Mouse (Mus musculus): ENCODE measurements at regions not wholly inside any gene's neighbourhood (a gene's known extent, or its start where the extent isn't known, plus 50 kb on each side); places are given as distances from the start of the nearest gene placed in this dataset.
A peak's percentile ranks its signal among the peaks of the same experiment; 100 is the strongest.

GRCm38 (mm10) chr15:56979353-56979752, 498.1 kb downstream of the Slc22a22 start:
- DNase-seq (ENCODE audit: low spot score) = no peak

DNA sequence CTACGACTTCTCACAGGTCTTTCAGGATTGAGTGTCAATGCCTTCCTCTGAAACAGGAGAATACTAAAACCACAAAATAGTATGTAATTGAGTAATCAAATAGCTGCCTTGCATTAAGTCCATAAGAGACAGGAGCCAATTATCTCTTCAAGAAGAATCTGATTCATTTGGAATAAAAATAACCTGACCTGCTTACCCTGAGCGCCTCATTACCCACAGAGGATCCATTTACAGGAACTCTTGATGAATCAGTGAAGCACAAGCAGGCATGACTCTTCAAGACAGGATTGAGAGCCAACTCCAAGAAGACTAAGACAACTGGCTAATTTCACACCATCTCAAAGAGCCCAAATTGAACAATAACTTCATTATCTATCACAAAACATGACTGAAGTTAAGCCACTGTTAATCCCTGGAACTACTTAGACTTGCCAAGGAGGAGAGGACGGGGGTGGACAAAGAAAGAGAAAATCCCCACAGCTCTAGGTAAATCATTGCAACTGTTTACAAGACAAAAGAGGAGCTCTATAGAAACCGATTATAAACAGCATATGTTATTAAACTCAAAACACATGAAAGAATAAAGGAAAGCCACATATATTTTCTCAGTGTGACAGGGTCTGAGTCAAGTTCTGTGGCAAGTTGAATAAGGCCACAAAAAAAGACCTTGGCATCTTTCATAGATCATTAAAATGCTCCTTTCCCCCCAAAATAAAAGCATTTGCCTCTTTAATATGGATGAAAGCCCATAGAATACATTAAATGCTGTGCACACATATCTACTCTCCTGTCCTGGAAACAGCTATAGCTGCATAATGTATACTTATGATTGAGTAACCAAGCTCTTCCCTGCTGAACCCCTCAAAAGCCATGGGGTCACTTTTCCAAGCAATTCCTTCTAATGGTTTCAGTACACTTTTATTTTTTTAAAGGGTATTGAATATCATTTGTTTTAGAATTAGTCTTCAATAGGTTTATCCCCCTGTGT, 501.7 kb downstream of the Slc22a22 start:
- no peak for DNase-seq (ENCODE audit: low spot score)

- DNase-seq (ENCODE audit: low spot score) = no peak
Observed at GRCm38 (mm10) chr15:56970140-56970539, 507.3 kb downstream of the Slc22a22 start.

DNA sequence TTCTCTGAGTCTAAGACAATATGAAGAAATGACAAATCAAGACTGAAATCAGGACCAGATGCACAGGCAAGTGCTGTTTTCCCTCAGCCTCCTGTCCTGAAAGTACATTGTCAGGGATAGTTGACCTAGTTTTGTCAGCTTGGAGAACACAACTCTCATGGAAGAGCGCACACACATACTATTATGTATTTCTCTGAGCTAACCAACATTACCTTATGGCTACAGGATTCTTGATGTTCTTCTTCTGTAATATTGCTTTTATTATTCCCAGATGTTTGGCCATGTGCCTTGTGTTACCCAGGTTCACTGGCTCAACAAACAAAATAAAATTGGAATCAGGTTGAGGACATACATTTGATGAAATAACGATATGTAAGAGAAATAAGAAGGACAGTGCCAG, 521.1 kb downstream of the Slc22a22 start:
- DNase-seq (ENCODE audit: low spot score) = no peak

DNA sequence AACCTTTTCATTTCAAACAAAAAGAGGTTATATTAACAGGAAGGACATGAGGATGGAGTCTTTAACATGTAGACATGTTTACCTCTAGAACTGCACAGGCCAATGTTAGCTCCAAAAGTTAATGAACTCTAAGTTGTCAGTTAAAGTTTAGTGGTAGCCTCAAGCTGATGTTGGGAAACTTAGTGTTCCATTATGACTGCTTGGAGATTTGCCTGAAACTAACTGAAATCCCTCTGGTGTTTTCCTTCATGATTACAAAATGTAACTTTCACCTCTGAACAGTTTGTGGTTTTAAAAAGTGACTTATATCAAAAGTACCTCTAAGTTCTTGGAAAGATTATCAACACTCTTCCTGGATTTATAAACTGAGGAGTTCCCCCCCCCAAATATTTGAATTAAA, 525.2 kb downstream of the Slc22a22 start:
- DNase-seq (ENCODE audit: low spot score) = no peak

DNA sequence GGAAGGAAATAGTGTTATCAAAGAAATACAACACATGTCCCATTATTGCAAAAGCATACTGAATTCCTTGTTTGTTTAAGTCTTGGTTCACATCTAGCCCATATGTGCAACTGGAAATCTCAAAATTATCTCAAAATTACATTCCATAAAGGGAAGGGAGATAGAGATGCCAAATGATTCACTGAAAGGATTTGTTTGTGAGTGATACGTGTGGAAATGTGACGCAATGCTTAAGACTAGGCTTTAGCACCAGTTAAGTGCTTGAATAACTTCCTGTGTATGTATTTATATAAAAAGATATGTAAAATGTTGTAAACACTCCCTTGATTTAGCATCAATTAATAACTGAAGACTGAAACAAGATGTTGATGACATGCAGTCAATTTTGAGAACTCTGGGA, 526.6 kb downstream of the Slc22a22 start:
- DNase-seq (ENCODE audit: low spot score) = no peak

GRCm38 (mm10) chr15:56940891-56941290, 536.5 kb downstream of the Slc22a22 start:
- no peak for DNase-seq (ENCODE audit: low spot score)

DNA sequence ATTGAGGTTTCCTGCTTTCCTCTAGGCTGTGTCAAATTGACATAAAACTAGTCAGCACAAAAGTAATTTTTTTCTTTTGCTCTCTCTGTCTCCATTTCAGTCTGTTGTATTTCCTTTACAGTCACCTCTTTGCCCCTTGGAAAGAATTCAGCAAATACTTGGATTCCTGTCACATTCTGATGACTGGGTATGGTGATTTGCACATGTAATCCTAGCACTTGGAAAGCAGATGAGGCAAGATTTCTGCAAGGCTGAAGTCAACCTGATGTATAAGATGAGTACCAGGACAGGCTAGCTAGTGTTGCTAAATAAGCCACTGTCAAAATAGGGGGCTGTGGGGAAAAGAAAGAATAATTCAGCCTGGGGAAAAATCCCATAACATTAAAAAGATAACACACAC, 580.9 kb downstream of the Slc22a22 start:
- DNase-seq (ENCODE audit: low spot score) = no peak

DNA sequence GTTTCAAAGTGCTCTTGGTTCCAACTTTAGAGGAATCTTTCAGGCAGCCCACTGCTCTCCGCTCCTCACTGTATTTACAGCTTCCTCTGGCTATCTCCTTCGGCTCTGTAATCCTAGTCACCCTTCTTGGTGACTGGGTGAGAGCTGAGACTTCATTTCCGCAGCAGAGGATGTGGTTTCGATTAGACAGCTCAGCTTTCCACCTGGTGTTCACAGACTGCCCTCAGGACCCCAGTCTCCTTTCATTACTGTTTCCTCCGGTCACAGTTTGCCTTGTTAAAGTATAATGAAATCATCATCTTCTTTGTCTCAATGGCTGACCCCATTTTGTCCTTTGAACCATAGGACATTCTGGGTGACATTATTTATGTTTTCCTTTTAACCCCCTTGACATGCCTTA, 595.9 kb downstream of the Slc22a22 start:
- no peak for DNase-seq (ENCODE audit: low spot score)

DNA sequence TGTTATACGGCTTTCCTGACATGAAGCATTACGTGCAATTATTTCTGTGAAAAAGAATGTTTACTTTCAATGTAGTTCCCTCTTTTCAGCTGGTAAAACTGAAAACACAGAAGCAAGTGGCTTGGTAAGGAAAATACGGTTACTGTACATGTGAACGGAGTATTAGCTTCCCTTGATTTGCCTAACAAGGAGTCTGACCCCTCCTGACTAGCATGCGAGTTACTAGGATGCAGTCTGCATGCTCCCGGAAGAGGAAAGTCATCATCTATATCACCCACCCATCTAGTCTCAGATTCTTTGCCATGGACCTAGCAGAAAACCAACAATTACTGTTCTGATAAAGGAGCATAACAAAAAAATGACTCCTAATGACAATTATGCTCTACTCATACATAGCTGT, 611.5 kb downstream of the Slc22a22 start:
- no peak for DNase-seq (ENCODE audit: low spot score)

GRCm38 (mm10) chr15:56865035-56865804, 612.2 kb downstream of the Slc22a22 start:
- peak; percentile 1 for DNase-seq (ENCODE audit: low spot score)

GRCm38 (mm10) chr15:56858627-56859334, 618.6 kb downstream of the Slc22a22 start:
- no peak for DNase-seq (ENCODE audit: low spot score)

DNA sequence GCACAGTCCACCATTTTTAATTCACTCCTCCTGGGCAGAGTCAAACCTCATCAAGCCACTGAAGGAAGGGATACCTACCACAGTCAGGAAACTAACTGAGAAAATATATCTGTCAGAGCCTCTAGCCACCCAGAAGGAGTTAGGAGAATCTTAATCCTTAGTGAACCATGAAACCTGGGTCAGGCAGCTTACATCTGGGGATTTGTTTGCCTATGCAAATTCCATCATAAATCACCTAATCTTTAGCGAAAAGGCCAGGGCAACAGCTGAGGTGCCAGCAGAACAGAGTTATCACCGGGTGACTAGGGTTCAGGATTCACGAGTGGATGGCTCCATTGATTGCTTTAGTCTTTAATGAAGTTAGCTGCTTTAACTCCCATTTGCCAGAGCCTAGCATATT, 619.3 kb downstream of the Slc22a22 start:
- peak; percentile 24 for DNase-seq (ENCODE audit: low spot score)

GRCm38 (mm10) chr15:56856057-56856456, 621.4 kb downstream of the Slc22a22 start:
- peak; percentile 20 for DNase-seq (ENCODE audit: low spot score)

- DNase-seq (ENCODE audit: low spot score) = no peak
Observed at GRCm38 (mm10) chr15:56853106-56853505, 624.3 kb downstream of the Slc22a22 start.

DNA sequence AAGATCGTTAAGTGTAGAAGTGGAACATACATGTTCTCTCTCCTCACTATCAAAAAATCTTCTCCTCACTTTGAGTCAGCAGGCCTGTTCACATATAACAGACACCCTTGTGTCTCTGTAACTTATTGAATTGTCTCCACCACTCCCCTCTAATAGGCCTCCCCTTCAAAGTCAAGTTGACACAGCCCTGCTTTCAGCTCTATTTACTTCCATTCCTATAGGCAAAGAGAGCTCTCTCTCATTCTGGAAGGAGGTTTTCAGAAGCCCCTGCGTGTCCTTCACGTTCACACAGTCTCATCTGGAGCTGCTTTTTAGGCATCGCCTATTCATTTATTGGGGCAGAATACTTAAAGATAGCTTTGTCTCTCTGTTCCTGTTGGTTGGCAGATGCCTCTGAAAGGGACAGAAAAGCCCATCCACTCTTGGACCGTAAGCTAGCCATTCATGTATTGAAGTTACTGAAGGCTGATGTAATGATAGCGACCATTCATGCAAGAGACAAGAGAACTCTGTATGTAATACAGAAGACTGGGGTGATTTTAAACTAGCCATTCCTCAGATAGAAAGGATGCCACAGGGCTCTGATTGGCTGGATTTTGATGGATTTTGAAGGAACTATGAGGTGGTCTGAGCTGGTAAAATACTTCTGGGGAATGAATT, 629.8 kb downstream of the Slc22a22 start:
- DNase-seq (ENCODE audit: low spot score) = no peak

DNA sequence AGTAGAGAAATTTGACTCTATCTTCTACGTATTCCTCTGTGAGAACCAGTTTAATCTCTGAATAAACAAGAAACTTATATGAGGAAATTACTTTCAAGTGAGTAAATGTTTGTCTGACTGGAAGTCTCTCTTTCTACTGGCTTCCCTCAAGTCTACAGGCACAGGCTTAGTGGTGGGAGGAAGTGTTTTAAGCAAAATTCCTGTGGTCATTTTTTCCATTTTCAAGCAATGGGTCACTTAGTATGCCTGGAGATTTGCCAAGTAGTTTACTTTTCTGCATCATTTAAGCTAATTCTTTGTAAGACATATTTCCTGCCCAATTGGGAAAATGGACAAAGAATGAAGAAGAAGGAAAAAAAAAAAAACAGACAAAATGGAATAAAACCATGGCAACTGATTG, 632.9 kb downstream of the Slc22a22 start:
- no peak for DNase-seq (ENCODE audit: low spot score)

GRCm38 (mm10) chr15:56841516-56841915, 635.9 kb downstream of the Slc22a22 start:
- DNase-seq (ENCODE audit: low spot score) = no peak

DNA sequence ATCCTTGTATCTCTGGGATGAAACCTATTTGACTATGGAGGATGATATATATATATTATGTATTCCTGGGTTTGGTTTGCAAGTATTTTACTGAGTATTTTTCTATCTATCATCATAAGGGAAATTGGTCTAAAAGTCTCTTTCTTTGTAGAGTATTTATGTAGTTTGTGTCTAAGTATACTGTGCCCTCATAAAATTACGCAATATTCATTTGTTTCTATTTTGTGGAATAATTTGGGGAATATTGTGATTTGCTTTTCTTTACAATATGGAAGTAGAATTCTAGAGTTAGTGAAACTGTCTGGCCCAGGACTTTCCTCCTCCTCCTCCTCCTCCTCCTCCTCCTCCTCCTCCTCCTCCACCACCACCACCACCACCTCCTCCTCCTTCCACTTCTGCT, 640.1 kb downstream of the Slc22a22 start:
- DNase-seq (ENCODE audit: low spot score) = no peak

DNA sequence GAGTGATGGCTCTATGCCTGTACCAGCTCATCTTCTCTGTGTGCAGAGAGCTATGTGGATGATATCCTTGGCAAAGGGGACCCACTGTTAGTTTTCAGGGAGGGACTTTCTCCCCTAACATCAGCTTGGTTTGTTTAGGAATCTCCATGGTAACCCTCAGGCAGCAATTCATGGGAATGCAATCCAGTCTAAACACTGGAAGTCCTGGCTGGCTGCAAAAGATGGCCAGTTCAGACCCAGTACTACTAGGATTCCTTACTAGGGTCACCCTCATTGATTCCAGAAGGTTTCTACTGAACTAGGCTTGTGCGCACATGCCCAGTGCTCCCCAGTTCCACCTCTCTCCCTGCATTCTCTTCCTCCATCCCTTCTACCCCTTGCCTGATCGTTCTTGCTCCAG, 642.8 kb downstream of the Slc22a22 start:
- DNase-seq (ENCODE audit: low spot score) = no peak

- no peak for DNase-seq (ENCODE audit: low spot score)
Observed at GRCm38 (mm10) chr15:56832666-56833065, 644.8 kb downstream of the Slc22a22 start.

Data from yolk sac, embryonic 10.5 days (tissue).